Mouse (Mus musculus) layer of hippocampus, adult 18-20 months (tissue): ENCODE results near the gene Snai1. TPM values are rescaled to one million over a fixed set of nuclear protein-coding genes. Genes with fewer than 3 reads are reported as not detected.

Source experiments
- DNase-seq, 2 experiments: peaks; one replicate each; pipeline ENCODE4 v3.0.0; 2022; ENCODE audit warnings: low spot score in 2 of 2
- total RNA-seq, 2 experiments: library from RNA; stranded (reverse); gene quantifications; 2 replicates each; pipeline ENCODE4 v1.2.3; 2021

The Snai1 gene
- total RNA-seq, 2 experiments from 2014 or later: 0.32 to 0.53 TPM

GRCm38 (mm10) chr2:167548961-167549360, 11.0 kb downstream of the Snai1 start:
- no peak for DNase-seq

- DNase-seq: no peak
These were observed 12.4 kb downstream of the Snai1 start for GRCm38 (mm10) chr2:167550341-167550854.

GRCm38 (mm10) chr2:167551342-167551920, 13.4 kb downstream of the Snai1 start:
- DNase-seq: no peak

- no peak for DNase-seq
These were observed 14.3 kb downstream of the Snai1 start for GRCm38 (mm10) chr2:167552292-167552691.

- DNase-seq: no peak
These were observed 15.0 kb downstream of the Snai1 start for GRCm38 (mm10) chr2:167552927-167553402.

GRCm38 (mm10) chr2:167555766-167556165, 17.8 kb downstream of the Snai1 start:
- DNase-seq: no peak

- no peak for DNase-seq
These were observed 21.4 kb downstream of the Snai1 start for GRCm38 (mm10) chr2:167559413-167559812.

GRCm38 (mm10) chr2:167562101-167562500, 24.1 kb downstream of the Snai1 start:
- DNase-seq: peak in 1 of 2 experiments; percentile 7

- DNase-seq: no peak
These were observed 25.0 kb downstream of the Snai1 start for GRCm38 (mm10) chr2:167563035-167563434.

GRCm38 (mm10) chr2:167563703-167564102, 25.7 kb downstream of the Snai1 start:
- DNase-seq: no peak

- no peak for DNase-seq
These were observed 26.7 kb downstream of the Snai1 start for GRCm38 (mm10) chr2:167564551-167565311.

GRCm38 (mm10) chr2:167565312-167565656, 27.3 kb downstream of the Snai1 start:
- DNase-seq: no peak

- no peak for DNase-seq
These were observed 27.7 kb downstream of the Snai1 start for GRCm38 (mm10) chr2:167565682-167566081.

- DNase-seq: no peak
These were observed 30.1 kb downstream of the Snai1 start for GRCm38 (mm10) chr2:167568112-167568511.

GRCm38 (mm10) chr2:167569934-167570651, 32.1 kb downstream of the Snai1 start:
- peak in 1 of 2 experiments; percentile 22 for DNase-seq

- no peak for DNase-seq
These were observed 32.8 kb downstream of the Snai1 start for GRCm38 (mm10) chr2:167570815-167571214.

- no peak for DNase-seq
These were observed 33.6 kb downstream of the Snai1 start for GRCm38 (mm10) chr2:167571442-167572220.

- DNase-seq: no peak
These were observed 36.8 kb downstream of the Snai1 start for GRCm38 (mm10) chr2:167574814-167575213.

- DNase-seq: no peak
These were observed 37.6 kb downstream of the Snai1 start for GRCm38 (mm10) chr2:167575581-167575980.

GRCm38 (mm10) chr2:167576121-167576620, 38.2 kb downstream of the Snai1 start:
- no peak for DNase-seq
